Mouse (Mus musculus) mouse trophoblast stem cell (cell line): Measurements from ENCODE around the gene Ak3.

Experiments used
- in situ Hi-C, 2 experiments: fragments of 300-500 bp; cut with MseI, MboI; formaldehyde crosslinking; loops; 2 replicates in 1 of 2; 3 replicates in 1 of 2; pipeline ENCODE4 v1.15.1; 2025

The Ak3 gene

DNA sequence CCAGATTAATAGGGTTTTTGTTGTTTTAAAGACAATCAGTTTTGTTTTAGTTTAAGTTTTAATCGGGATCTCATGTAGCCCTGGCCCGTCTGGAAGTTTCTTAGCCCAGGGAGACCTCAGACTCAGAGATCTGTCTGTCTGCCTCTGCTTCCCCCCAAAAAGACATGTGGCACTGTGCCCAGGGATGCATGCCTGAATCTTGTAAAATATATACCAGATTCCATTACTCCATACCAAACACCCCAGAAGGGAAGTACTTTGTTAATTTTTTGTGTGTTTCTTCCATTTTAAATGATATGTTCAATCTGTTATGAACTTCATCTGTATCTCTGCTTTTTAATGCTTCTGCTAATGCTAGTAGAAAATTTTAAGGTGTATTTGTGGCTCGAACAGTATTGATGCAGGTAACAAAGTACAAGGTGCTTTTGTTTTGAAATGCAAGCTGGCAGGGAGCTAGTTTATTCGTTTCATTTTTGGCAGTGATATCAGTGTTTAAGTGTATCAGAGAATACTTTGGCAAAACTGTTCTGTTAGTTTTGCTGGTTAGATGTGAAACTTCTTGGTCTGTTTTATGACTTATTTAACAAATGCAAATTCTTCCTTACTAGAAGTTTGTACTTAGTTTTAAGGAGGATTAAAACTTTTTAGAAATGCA is 49.7 kb downstream of the Ak3 start:
- in situ Hi-C loops, result no loop called here

DNA sequence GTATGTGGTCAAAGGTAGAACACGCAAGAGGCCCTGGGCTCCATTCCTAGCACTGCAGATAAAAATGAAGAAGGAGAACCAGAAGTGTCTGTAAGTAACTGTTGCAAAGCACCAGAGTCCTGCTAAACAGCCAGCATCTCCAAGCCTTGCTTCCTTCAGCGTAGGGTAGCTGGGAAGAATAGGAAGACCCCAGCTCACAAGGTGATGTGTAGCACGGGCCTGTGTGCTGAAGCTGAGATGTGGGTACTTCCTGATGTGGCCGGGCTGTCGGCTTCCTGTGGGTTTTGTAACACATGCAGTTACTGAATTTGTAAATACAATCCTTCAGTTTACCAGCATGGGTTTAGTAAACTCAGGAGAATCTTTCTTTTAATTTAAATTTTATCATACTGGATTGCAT is 52.4 kb downstream of the Ak3 start:
- in situ Hi-C loops, result no loop called here

DNA sequence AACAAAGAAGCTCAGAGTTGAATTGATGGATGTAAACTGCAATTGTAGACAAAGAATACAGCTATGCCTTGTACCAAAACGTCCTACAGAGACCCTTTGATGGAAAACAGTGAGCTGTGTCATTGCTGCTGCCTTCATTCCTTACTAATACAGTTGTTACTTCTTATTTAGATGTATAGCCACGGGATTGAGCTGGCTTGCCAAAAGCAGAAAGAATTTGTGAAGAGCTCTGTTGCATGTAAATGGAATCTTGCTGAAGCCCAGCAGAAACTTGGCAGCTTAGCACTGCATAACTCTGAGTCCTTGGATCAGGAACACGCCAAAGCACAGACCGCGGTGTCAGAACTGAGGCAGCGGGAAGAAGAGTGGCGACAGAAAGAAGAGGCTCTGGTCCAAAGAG is 52.9 kb downstream of the Ak3 start:
- in situ Hi-C loops, result no loop called here

DNA sequence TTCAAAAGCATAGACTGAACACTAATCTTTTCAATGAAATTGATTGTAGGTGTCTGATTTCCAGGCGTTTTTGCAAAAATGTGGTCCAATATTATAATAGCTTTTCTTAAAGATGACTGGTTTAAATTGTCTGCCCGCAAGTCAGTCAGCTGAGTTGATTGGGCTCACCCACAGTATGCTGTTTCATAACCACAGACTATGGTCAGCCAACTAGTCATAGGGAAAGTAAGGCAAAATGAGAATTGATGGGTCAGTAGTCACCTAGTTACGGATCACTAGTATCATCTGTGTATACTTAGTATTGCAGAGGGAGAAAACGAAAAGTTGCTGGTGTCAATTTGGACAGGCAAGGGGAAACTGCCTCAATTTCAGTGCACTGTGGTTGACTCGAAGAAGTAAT is 56.4 kb downstream of the Ak3 start:
- in situ Hi-C loops, result no loop called here

DNA sequence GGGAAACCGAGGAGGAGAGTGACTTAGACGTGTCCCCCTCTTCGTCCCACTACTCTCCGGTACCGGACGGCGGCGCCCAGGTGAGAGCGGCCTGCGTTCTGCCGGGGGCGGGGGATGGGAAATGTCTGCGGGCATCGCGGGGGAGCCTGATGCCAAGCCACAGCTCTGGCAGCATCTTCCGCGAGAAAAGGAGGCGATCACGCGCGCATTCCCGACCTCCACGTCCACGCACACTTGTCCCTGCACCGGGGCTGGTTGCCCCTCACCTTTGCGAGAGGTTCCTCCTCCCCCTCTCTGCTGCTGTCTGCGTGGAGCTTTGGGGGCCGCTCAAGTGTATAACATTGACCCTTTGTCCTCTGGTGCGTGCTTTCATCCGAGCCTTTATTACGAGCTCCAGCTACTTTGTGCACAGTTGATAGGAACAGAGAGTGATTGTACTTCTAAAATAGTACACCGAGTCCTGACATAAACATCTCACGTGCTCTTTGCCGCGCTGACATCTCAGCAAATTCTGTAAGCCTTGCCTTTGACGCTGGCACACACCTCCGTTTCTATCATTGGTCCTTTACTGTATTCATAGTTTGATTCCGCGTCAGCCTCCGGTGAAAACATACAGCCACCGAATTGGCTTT is 57.1 kb downstream of the Ak3 start:
- in situ Hi-C loops, result no loop called here

DNA sequence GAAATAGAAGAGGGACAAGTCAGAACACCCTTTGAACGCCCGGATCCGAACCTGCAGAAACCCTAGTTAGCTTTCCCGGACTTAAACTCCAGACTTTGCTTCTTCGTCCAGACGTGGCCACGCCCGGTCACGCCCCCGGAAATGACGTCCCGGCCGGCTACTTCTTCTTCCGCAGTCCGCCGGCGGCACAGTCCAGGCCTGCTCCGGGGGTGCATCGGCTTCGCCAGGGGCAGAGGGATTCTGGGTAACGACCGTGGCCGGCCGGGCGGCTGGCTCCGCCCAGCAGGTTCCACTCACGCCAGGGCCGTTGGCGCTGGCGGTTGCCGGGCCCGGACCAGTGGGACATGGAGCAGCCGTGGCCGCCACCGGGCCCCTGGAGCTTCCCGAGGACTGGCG is 57.6 kb downstream of the Ak3 start, which contains the start of gene Cdc37l1:
Gene Cdc37l1 (plus strand): TSS at position 159 of the 396 bp plus-strand sequence.
- in situ Hi-C loops, result no loop called here

DNA sequence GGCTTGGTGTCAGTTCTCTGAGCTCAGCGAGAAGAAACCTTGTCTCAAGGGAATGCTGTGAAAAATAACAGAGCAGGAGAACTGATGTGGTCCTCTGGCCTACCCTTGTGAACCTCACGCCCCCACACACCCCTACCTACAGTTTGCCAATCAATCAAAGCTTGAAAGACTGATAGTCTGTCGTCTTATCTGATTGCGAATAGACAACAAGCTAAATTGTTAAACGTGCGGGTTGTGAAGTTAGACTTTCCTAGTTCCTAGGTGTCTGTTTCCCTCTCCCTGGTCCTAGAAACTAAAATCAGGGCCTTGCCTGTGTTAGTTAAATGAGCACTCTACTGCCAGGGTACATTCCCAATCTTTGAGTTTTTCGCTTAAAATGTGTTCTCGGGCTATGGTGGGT is 58.2 kb downstream of the Ak3 start:
- in situ Hi-C loops, result no loop called here

DNA sequence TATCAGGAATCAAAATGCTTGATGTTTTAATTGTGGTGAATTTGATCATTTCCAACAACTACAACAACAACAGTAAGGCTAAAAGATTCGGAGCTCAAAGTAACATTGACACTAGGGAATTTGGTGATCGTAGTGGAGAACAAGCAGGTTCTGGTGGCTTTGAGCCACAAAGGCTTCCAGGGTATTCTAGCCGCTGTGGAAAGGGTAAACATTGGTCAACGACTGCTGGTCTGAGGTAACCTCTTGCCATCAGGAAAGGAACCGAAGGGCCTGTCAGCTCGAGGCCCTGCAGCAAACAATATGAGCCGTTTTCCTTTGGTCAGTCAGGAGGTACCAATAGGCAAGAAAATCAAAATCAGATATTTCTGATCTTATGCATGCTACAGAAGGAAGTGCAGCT is 65.1 kb downstream of the Ak3 start:
- in situ Hi-C loops, result no loop called here

DNA sequence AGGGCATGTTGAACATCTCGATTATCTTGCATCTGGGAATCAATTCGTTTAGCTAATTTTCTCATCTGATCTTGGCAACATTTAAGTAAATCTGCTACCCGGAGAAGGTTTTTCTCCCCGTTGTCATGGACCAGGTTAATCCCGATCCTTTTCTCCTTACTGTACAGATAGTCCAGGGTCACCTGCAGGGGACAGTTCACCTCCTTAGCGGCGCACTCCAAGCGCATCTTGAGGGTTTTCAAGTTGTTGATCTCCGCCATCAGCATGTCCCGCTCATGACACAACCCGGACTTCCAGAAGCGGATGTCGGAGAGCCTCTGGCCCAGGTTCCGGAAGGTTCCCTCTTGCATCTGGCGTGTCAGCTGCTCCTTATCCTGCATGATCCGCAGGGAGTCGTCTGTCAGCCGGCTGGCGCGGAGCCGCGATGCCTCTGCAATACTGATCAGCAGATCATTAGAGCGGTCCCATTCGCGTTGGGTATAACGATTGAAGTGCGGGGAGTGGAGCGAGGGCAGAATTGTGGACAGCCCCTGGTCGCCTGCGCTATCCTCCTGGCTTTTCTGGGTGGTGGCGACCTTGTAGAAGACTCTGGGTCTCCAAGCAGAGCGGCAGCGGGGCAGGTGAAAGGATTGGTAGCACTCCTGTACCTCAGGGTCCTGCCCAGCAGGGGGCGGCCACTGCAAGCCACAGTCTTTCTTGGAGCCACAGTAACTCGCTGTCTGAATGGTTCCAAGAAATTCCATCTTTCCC is 72.7 kb downstream of the Ak3 start:
- in situ Hi-C loops, result no loop called here
